Mouse (Mus musculus) lung, adult 2 months (tissue): Measurements from ENCODE around the gene Prss27.
"Not testable (repeated sequence)": the region's sequence is repeated elsewhere in the genome, so short reads cannot be mapped to it uniquely, and the experiment has no call there.

Source experiments
- CTCF ChIP-seq: fragments of 200-500 bp; IDR thresholded peaks from 2 replicates; pipeline ENCODE4 v1.5.1; 2011; ENCODE audit warnings: mild to moderate bottlenecking, low read length, control low read depth; ENCODE audit not compliant: insufficient read depth
- POLR2A ChIP-seq: fragments of 200-500 bp; IDR thresholded peaks from 2 replicates; pipeline ENCODE4 v1.6.1; 2011; ENCODE audit warnings: low read depth, mild to moderate bottlenecking, control low read depth, low read length, borderline replicate concordance; ENCODE audit errors: extremely low read depth

DNA sequence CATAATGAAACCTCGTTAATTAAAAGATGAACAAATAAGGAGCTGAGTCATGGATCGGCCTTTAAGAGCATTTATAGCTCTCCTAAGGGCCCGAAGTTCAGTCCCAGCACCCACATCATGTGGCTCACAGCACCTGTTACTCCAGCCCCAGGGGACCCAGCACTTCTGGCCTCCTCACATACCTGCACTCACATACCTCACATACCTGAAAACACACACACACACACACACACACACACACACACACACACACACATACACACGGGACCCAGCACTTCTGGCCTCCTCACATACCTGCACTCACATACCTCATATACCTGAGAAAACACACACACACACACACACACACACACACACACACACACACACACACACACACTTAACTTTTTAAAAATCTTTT lies 48.5 kb downstream of the Prss27 start:
- not testable (repeated sequence) for TF ChIP-seq CTCF, POLR2A
